Mouse (Mus musculus) stomach, embryonic 16.5 days (tissue): ENCODE measurements at regions not wholly inside any gene's neighbourhood (a gene's known extent, or its start where the extent isn't known, plus 50 kb on each side); places are given as distances from the start of the nearest gene placed in this dataset.

Source experiments
- ATAC-seq: fragments of 200-750 bp; cut with Nextera tagmentation; 2 replicates; pipeline ENCODE4 v1.8.0; 2017; ENCODE audit warnings: moderate number of reproducible peaks, moderate TSS enrichment; ENCODE audit not compliant: insufficient read depth, low FRiP score
- H3K27ac ChIP-seq: fragments of 300-500 bp; sonication (generic); 2 replicates; pipeline ENCODE4 v1.5.1; 2014; ENCODE audit warnings: low read length
- H3K27me3 ChIP-seq: fragments of 300-500 bp; sonication (generic); 2 replicates; pipeline ENCODE4 v1.6.1; 2014; ENCODE audit warnings: low read length, control low read depth, mixed read lengths; ENCODE audit not compliant: control insufficient read depth, insufficient read depth
- H3K36me3 ChIP-seq: fragments of 300-500 bp; sonication (generic); 2 replicates; pipeline ENCODE4 v1.6.1; 2014; ENCODE audit warnings: low read length; ENCODE audit not compliant: control insufficient read depth, insufficient read depth
- H3K4me1 ChIP-seq: fragments of 300-500 bp; sonication (generic); 2 replicates; pipeline ENCODE4 v1.6.1; 2014; ENCODE audit warnings: low read length, control low read depth, mixed read lengths; ENCODE audit not compliant: control insufficient read depth, insufficient read depth
- H3K4me2 ChIP-seq: fragments of 300-500 bp; sonication (generic); 2 replicates; pipeline ENCODE4 v1.6.1; 2014; ENCODE audit warnings: low read depth, low read length, mixed read lengths
- H3K4me3 ChIP-seq: fragments of 300-500 bp; sonication (generic); replicated peaks from 2 replicates; pipeline ENCODE4 v1.5.1; 2014; ENCODE audit warnings: mild to moderate bottlenecking, low read length
- H3K9ac ChIP-seq: fragments of 300-500 bp; sonication (generic); 2 replicates; pipeline ENCODE4 v1.6.1; 2014; ENCODE audit warnings: low read length
- H3K9me3 ChIP-seq: fragments of 300-500 bp; sonication (generic); replicated peaks from 2 replicates; pipeline ENCODE4 v1.6.1; 2016; ENCODE audit warnings: low read length, control low read depth; ENCODE audit not compliant: control insufficient read depth
- WGBS: fragments of 180-500 bp; shearing (Covaris S2); extraction: QIAGEN DNeasy Blood & Tissue Kit; methylation state at CpG from one replicate; pipeline ENCODE4 v1.1.7; 2014; 5-methylcytosine and 5-hydroxymethylcytosine counted together

- Histone ChIP-seq H3K36me3 (no peaks in the 10 kb centered on the region), H3K9me3 (no peaks in the 10 kb centered on the region), H3K27me3 (no peaks in the 10 kb centered on the region), H3K27ac (no peak overlapping the region), H3K9ac (no peak overlapping the region), H3K4me2 (no peak overlapping the region), H3K4me1 (no peaks in the 10 kb centered on the region), H3K4me3 (no peak overlapping the region)
- WGBS, result 100% methylated on average over 1 of the region's 1 CpGs
- ATAC-seq, result no peak
These were observed 2631.2 kb upstream of the 5930422O12Rik start for GRCm38 (mm10) chr8:30797341-30797740.

GRCm38 (mm10) chr8:30817028-30817427, 2611.5 kb upstream of the 5930422O12Rik start:
- no peaks in the 10 kb centered on the region for H3K9me3 ChIP-seq
- no peaks in the 10 kb centered on the region for H3K4me1 ChIP-seq
- H3K36me3 ChIP-seq, result no peaks in the 10 kb centered on the region
- no peak overlapping the region for H3K27ac ChIP-seq
- no peak overlapping the region for H3K9ac ChIP-seq
- H3K4me2 ChIP-seq, result no peak overlapping the region
- no peak overlapping the region for H3K4me3 ChIP-seq
- WGBS, result 89% methylated on average over 5 of the region's 5 CpGs
- no peaks in the 10 kb centered on the region for H3K27me3 ChIP-seq
- ATAC-seq, result no peak

- no peaks in the 10 kb centered on the region for H3K9me3 ChIP-seq
- no peak overlapping the region for H3K9ac ChIP-seq
- no peak overlapping the region for H3K4me2 ChIP-seq
- H3K27ac ChIP-seq, result no peak overlapping the region
- no peaks in the 10 kb centered on the region for H3K4me1 ChIP-seq
- no peaks in the 10 kb centered on the region for H3K36me3 ChIP-seq
- no peaks in the 10 kb centered on the region for H3K27me3 ChIP-seq
- no peak overlapping the region for H3K4me3 ChIP-seq
- 71% methylated on average over 25 of the region's 25 CpGs for WGBS
- peak; percentile 82; the same call in 1 of the 2 replicates for ATAC-seq
These were observed 2605.5 kb upstream of the 5930422O12Rik start for GRCm38 (mm10) chr8:30822835-30823587.

GRCm38 (mm10) chr8:30823588-30823938, 2604.9 kb upstream of the 5930422O12Rik start:
- no peak for ATAC-seq
- no peak overlapping the region for H3K4me2 ChIP-seq
- 85% methylated on average over 11 of the region's 11 CpGs for WGBS

GRCm38 (mm10) chr8:30826021-30826420, 2602.5 kb upstream of the 5930422O12Rik start:
- Histone ChIP-seq H3K4me1 (no peaks in the 10 kb centered on the region), H3K27me3 (no peaks in the 10 kb centered on the region), H3K9ac (no peak overlapping the region), H3K9me3 (no peaks in the 10 kb centered on the region), H3K4me2 (no peak overlapping the region), H3K36me3 (no peaks in the 10 kb centered on the region), H3K27ac (no peak overlapping the region), H3K4me3 (no peak overlapping the region)
- ATAC-seq, result no peak
- 82% methylated on average over 4 of the region's 4 CpGs for WGBS

More at GRCm38 (mm10) chr8:30823588-30823938, 2604.9 kb upstream of the 5930422O12Rik start:
- Histone ChIP-seq H3K9me3 (no peaks in the 10 kb centered on the region), H3K4me3 (no peak overlapping the region), H3K27me3 (no peaks in the 10 kb centered on the region), H3K27ac (no peak overlapping the region), H3K4me1 (no peaks in the 10 kb centered on the region), H3K9ac (no peak overlapping the region), H3K36me3 (no peaks in the 10 kb centered on the region)

- Histone ChIP-seq H3K4me2 (no peak overlapping the region), H3K36me3 (no peaks in the 10 kb centered on the region), H3K27ac (no peak overlapping the region), H3K9ac (no peak overlapping the region), H3K9me3 (no peaks in the 10 kb centered on the region), H3K27me3 (no peaks in the 10 kb centered on the region), H3K4me3 (no peak overlapping the region), H3K4me1 (no peaks in the 10 kb centered on the region)
- ATAC-seq, result no peak
- 79% methylated on average over 8 of the region's 8 CpGs for WGBS
These were observed 2590.5 kb upstream of the 5930422O12Rik start for GRCm38 (mm10) chr8:30838056-30838455.

GRCm38 (mm10) chr8:30840064-30840463, 2588.4 kb upstream of the 5930422O12Rik start:
- Histone ChIP-seq H3K4me3 (no peak overlapping the region), H3K4me2 (no peak overlapping the region), H3K27ac (no peak overlapping the region), H3K36me3 (no peaks in the 10 kb centered on the region), H3K9me3 (no peaks in the 10 kb centered on the region), H3K9ac (no peak overlapping the region), H3K4me1 (no peaks in the 10 kb centered on the region), H3K27me3 (no peaks in the 10 kb centered on the region)
- 35% methylated on average over 8 of the region's 8 CpGs for WGBS
- ATAC-seq, result peak; percentile 56; the same call in 1 of the 2 replicates

GRCm38 (mm10) chr8:30863017-30863416, 2565.5 kb upstream of the 5930422O12Rik start:
- Histone ChIP-seq H3K27me3 (no peaks in the 10 kb centered on the region), H3K36me3 (no peaks in the 10 kb centered on the region), H3K4me1 (no peaks in the 10 kb centered on the region), H3K9me3 (no peaks in the 10 kb centered on the region), H3K9ac (no peak overlapping the region), H3K4me2 (no peak overlapping the region), H3K4me3 (no peak overlapping the region), H3K27ac (no peak overlapping the region)
- WGBS, result 54% methylated on average over 4 of the region's 4 CpGs
- ATAC-seq, result no peak

GRCm38 (mm10) chr8:30906044-30906695, 2522.3 kb upstream of the 5930422O12Rik start:
- Histone ChIP-seq H3K9ac (no peak overlapping the region), H3K4me1 (no peaks in the 10 kb centered on the region), H3K4me3 (no peak overlapping the region), H3K27me3 (no peaks in the 10 kb centered on the region), H3K27ac (no peak overlapping the region), H3K9me3 (no peaks in the 10 kb centered on the region), H3K36me3 (no peaks in the 10 kb centered on the region), H3K4me2 (no peak overlapping the region)
- no peak for ATAC-seq
- 86% methylated on average over 11 of the region's 11 CpGs for WGBS
